Mouse (Mus musculus): ENCODE results near the gene Spock1. TPM values are rescaled to one million over a fixed set of nuclear protein-coding genes. Genes with fewer than 3 reads are reported as not detected.

Spock1 gene
- polyA plus RNA-seq, 1 experiment from 2014 or later = 48.1 TPM

DNA sequence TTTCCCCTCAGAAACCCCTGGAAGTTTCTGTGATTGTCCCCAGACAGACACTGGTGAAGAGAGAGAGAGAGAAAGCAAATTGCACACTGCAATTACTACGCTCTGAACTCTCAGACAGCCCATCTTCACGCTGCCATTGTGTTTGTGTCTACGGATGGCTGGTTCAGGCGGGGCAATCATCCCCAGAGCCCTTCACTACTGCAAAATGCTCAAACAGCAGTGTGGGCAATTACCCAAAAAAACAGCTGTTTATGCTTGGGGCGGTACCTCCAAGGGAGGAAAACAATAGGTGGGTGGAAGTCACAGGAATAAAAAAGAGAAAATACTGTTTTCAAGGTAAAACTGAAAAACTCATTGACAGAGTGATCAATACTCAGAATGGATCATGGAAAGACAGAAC is 190.0 kb downstream of the Spock1 start:
- no peaks in the 10 kb centered on the region for H3K36me3 ChIP-seq (ENCODE audit: control insufficient read depth, insufficient read depth)
- H3K4me1 ChIP-seq (replicated peaks; ENCODE audit: control insufficient read depth, insufficient read depth, low read length) = no peaks in the 10 kb centered on the region
- no peak overlapping the region for H3K4me2 ChIP-seq (ENCODE audit: low read length)
- H3K9me3 ChIP-seq (ENCODE audit: control insufficient read depth, low read length) = no peaks in the 10 kb centered on the region
- H3K4me3 ChIP-seq (replicated peaks; ENCODE audit: low read length) = no peak overlapping the region
- no peak for ATAC-seq
- H3K9ac ChIP-seq (replicated peaks; ENCODE audit: low read depth, low read length) = no peak overlapping the region
- 12% methylated on average over 5 of the region's 5 CpGs for WGBS
- no peak overlapping the region for H3K27ac ChIP-seq (ENCODE audit: low read length)
- H3K27me3 ChIP-seq (replicated peaks; ENCODE audit: control insufficient read depth, insufficient read depth, low read length) = no peaks in the 10 kb centered on the region

DNA sequence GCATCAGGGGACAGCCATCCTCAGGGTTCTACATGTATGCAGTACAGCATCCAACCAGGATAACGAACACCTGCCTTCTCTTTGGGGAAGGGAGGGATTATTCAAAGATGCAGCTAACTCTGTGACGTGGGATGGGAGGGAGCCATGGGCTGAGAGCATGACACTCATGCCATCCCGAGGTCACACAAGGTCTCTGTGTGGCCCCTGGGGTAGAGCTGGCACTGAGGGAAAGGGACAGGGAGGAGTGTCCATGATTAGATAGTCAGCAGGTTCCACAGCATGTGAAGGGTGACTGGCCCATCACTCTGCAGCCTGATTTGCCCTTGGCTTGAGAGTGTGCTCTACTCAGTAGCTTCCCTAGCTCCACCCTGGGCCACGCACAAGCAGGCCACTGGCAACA is 195.2 kb downstream of the Spock1 start:
- WGBS = 85% methylated on average over 4 of the region's 4 CpGs

DNA sequence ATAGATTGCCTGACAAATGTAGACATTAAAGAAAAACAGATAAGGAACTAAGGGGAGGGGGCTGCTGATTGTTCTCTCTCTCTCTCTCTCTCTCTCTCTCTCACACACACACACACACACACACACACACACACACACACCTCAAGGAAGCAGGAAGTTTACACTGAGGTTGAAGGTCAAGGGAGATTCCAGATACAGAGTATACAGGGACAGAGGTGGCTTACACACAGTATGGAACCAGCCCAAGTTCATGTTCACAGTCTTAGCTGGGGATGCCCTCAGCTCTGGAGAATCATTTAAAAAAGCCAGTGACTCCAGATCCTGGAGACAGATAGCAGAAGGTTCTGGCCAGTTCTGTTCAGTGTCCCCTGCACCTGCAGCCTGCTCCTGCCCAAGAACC is 199.7 kb downstream of the Spock1 start:
- ATAC-seq = no peak
- Histone ChIP-seq H3K27ac (ENCODE audit: low read length) (no peak overlapping the region), H3K4me2 (ENCODE audit: low read length) (no peak overlapping the region), H3K36me3 (ENCODE audit: control insufficient read depth, insufficient read depth) (no peaks in the 10 kb centered on the region), H3K9ac (replicated peaks; ENCODE audit: low read depth, low read length) (no peak overlapping the region), H3K4me1 (replicated peaks; ENCODE audit: control insufficient read depth, insufficient read depth, low read length) (no peaks in the 10 kb centered on the region), H3K4me3 (replicated peaks; ENCODE audit: low read length) (no peak overlapping the region), H3K27me3 (replicated peaks; ENCODE audit: control insufficient read depth, insufficient read depth, low read length) (no peaks in the 10 kb centered on the region), H3K9me3 (ENCODE audit: control insufficient read depth, low read length) (no peaks in the 10 kb centered on the region)

More for the DNA sequence above, 195.2 kb downstream of the Spock1 start:
- Histone ChIP-seq H3K27ac (ENCODE audit: low read length) (no peak overlapping the region), H3K4me3 (replicated peaks; ENCODE audit: low read length) (no peak overlapping the region), H3K36me3 (ENCODE audit: control insufficient read depth, insufficient read depth) (no peaks in the 10 kb centered on the region), H3K9me3 (ENCODE audit: control insufficient read depth, low read length) (no peaks in the 10 kb centered on the region), H3K4me2 (ENCODE audit: low read length) (no peak overlapping the region), H3K27me3 (replicated peaks; ENCODE audit: control insufficient read depth, insufficient read depth, low read length) (no peaks in the 10 kb centered on the region), H3K9ac (replicated peaks; ENCODE audit: low read depth, low read length) (no peak overlapping the region), H3K4me1 (replicated peaks; ENCODE audit: control insufficient read depth, insufficient read depth, low read length) (no peaks in the 10 kb centered on the region)
- ATAC-seq = no peak

DNA sequence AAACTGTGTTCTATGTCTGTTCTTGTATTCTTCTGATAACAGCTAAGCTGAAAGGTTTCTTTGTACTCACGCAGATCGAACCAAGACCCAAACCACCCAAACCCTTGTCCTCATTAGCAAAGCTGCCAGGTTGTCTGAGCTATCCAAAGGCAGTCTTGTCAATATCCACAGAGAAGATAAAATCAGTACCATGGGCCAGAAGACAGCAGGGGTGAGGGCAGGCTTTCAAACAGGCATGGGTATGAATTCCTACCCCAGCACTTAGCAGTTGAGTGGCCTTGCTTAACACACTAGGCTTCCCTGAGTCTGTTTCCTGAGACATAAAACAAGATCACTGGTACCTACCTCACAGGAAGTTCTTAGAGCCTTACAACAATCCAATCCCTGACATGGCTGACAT is 205.2 kb downstream of the Spock1 start:
- WGBS = 76% methylated on average over 2 of the region's 2 CpGs

DNA sequence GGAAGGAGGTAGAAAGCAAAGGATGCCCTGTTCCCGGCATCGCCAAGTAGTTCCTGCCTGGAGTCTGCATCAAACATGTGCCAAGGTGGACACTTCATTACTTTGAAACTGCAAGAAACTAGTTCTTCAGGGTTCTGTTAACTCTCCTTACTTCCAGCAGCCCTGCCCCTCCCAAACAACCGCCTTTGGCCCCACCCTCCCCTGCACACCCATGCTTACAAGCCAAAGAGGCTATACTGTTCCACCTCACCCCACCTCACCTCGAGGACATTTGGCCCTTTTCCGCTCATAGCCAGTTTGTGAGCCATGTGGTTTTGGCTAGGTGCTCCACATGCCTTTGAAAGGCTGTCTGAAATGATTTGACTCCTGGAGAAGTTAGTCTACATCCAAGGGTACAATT is 211.4 kb downstream of the Spock1 start:
- Histone ChIP-seq H3K27me3 (replicated peaks; ENCODE audit: control insufficient read depth, insufficient read depth, low read length) (no peaks in the 10 kb centered on the region), H3K4me3 (replicated peaks; ENCODE audit: low read length) (no peak overlapping the region), H3K4me1 (replicated peaks; ENCODE audit: control insufficient read depth, insufficient read depth, low read length) (0 out of 2 replicates have a peak, but pooled peaks cover 2% of the 10 kb centered on the region), H3K4me2 (ENCODE audit: low read length) (no peak overlapping the region), H3K9ac (replicated peaks; ENCODE audit: low read depth, low read length) (no peak overlapping the region), H3K36me3 (ENCODE audit: control insufficient read depth, insufficient read depth) (no peaks in the 10 kb centered on the region), H3K9me3 (ENCODE audit: control insufficient read depth, low read length) (no peaks in the 10 kb centered on the region), H3K27ac (ENCODE audit: low read length) (no peak overlapping the region)
- no peak for ATAC-seq
- 83% methylated on average over 5 of the region's 5 CpGs for WGBS

More for the DNA sequence above, 205.2 kb downstream of the Spock1 start:
- no peak overlapping the region for H3K9ac ChIP-seq (replicated peaks; ENCODE audit: low read depth, low read length)
- H3K27ac ChIP-seq (ENCODE audit: low read length) = no peak overlapping the region
- no peak overlapping the region for H3K4me3 ChIP-seq (replicated peaks; ENCODE audit: low read length)
- no peak for ATAC-seq
- no peaks in the 10 kb centered on the region for H3K27me3 ChIP-seq (replicated peaks; ENCODE audit: control insufficient read depth, insufficient read depth, low read length)
- no peaks in the 10 kb centered on the region for H3K9me3 ChIP-seq (ENCODE audit: control insufficient read depth, low read length)
- H3K36me3 ChIP-seq (ENCODE audit: control insufficient read depth, insufficient read depth) = no peaks in the 10 kb centered on the region
- H3K4me2 ChIP-seq (ENCODE audit: low read length) = no peak overlapping the region
- H3K4me1 ChIP-seq (replicated peaks; ENCODE audit: control insufficient read depth, insufficient read depth, low read length) = no peaks in the 10 kb centered on the region

DNA sequence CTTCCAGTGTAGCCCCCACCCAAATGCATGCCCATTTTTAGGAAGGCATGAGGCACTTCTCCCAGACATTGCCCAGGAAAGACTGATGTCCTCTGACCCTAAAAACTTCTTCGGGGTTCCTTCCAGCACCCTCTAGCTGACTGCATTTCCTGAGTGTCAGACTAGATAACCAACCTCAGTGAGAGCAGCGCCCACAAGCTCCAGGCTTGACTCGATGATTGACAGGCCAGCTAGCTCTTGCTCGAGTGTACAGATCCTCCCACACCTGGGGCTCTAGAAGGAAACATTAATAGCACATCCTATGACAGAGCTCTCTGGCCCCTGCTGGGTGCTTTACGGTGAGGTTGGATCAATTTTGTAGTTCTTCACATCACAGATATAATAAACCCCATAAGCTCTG is 219.2 kb downstream of the Spock1 start:
- H3K4me3 ChIP-seq (replicated peaks; ENCODE audit: low read length) = no peak overlapping the region
- H3K4me2 ChIP-seq (ENCODE audit: low read length) = no peak overlapping the region
- no peak overlapping the region for H3K9ac ChIP-seq (replicated peaks; ENCODE audit: low read depth, low read length)
- H3K27me3 ChIP-seq (replicated peaks; ENCODE audit: control insufficient read depth, insufficient read depth, low read length) = no peaks in the 10 kb centered on the region
- ATAC-seq = no peak
- no peaks in the 10 kb centered on the region for H3K4me1 ChIP-seq (replicated peaks; ENCODE audit: control insufficient read depth, insufficient read depth, low read length)
- no peaks in the 10 kb centered on the region for H3K36me3 ChIP-seq (ENCODE audit: control insufficient read depth, insufficient read depth)
- no peak overlapping the region for H3K27ac ChIP-seq (ENCODE audit: low read length)
- 89% methylated on average over 5 of the region's 5 CpGs for WGBS
- H3K9me3 ChIP-seq (ENCODE audit: control insufficient read depth, low read length) = no peaks in the 10 kb centered on the region

DNA sequence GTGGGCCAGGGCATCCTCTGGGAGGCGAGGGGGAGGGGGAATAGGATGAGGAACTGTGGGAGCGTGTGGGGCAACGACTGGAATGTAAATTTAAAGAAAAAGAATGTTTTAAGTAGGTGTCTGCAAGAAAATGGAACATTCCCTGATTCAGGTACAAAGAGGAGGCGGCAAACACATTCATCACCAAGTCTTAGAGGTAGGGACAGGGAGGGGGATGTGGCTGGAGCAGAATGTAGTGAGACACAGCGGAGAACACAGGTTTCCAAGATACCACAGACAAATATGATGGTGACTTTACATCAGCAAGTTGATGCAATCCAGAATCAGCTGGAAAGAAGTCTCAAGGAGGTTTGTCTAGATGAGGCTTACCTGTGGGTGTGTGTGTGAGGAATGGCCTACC is 221.7 kb downstream of the Spock1 start:
- Histone ChIP-seq H3K9me3 (ENCODE audit: control insufficient read depth, low read length) (no peaks in the 10 kb centered on the region), H3K27me3 (replicated peaks; ENCODE audit: control insufficient read depth, insufficient read depth, low read length) (no peaks in the 10 kb centered on the region), H3K36me3 (ENCODE audit: control insufficient read depth, insufficient read depth) (no peaks in the 10 kb centered on the region), H3K4me1 (replicated peaks; ENCODE audit: control insufficient read depth, insufficient read depth, low read length) (no peaks in the 10 kb centered on the region), H3K27ac (ENCODE audit: low read length) (no peak overlapping the region), H3K4me2 (ENCODE audit: low read length) (no peak overlapping the region), H3K4me3 (replicated peaks; ENCODE audit: low read length) (no peak overlapping the region), H3K9ac (replicated peaks; ENCODE audit: low read depth, low read length) (no peak overlapping the region)
- ATAC-seq = no peak
- 84% methylated on average over 5 of the region's 5 CpGs for WGBS

DNA sequence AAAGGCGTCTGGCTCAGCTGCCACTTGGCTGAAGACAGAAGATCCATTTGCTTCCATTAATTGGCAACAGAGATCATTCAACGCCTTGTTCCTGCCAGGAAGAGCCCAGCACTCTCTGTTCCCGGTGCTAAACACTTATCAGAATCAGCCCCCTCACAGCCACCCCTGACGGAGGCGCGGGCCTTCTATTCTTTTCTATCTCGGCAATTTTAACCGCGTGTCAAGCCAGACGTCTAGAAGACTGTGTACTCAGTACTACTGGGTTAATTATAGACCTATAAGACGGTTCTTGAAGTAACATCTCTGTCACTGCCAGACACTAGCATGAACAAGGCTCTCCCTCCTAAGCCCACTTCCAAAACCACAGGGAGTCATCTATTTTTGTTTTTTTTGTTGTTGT is 222.9 kb downstream of the Spock1 start:
- H3K27ac ChIP-seq (ENCODE audit: low read length) = no peak overlapping the region
- WGBS = 42% methylated on average over 11 of the region's 11 CpGs
- no peak for ATAC-seq

DNA sequence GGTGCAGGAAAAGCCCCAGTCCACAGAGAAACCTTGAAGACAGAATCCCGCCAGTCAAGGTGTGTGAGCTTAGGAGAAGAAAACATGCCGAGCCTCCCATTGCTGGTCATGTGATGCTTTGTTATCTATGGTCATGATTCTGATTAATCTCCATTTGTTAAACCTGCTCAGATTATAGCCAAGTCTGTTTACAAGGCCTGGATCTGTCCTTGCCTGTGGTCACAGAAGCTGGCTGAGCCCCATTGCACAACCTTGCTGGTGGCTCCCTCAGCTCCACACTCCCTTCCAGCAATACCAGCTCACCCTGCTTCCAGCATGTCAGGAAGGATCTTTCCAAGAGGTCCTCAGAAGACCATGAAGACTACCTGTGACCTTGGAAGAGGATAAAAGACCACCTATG is 228.5 kb downstream of the Spock1 start:
- Histone ChIP-seq H3K9me3 (ENCODE audit: control insufficient read depth, low read length) (no peaks in the 10 kb centered on the region), H3K27me3 (replicated peaks; ENCODE audit: control insufficient read depth, insufficient read depth, low read length) (no peaks in the 10 kb centered on the region), H3K4me1 (replicated peaks; ENCODE audit: control insufficient read depth, insufficient read depth, low read length) (peaks cover 4% of the 10 kb centered on the region; the same call in 1 of the 2 replicates), H3K9ac (replicated peaks; ENCODE audit: low read depth, low read length) (no peak overlapping the region), H3K4me2 (ENCODE audit: low read length) (no peak overlapping the region), H3K27ac (ENCODE audit: low read length) (no peak overlapping the region), H3K36me3 (ENCODE audit: control insufficient read depth, insufficient read depth) (no peaks in the 10 kb centered on the region), H3K4me3 (replicated peaks; ENCODE audit: low read length) (no peak overlapping the region)
- WGBS = 82% methylated on average over 2 of the region's 2 CpGs
- no peak for ATAC-seq

More for the DNA sequence above, 222.9 kb downstream of the Spock1 start:
- H3K4me2 ChIP-seq (ENCODE audit: low read length) = no peak overlapping the region
- no peaks in the 10 kb centered on the region for H3K27me3 ChIP-seq (replicated peaks; ENCODE audit: control insufficient read depth, insufficient read depth, low read length)
- H3K36me3 ChIP-seq (ENCODE audit: control insufficient read depth, insufficient read depth) = no peaks in the 10 kb centered on the region
- no peaks in the 10 kb centered on the region for H3K4me1 ChIP-seq (replicated peaks; ENCODE audit: control insufficient read depth, insufficient read depth, low read length)
- no peak overlapping the region for H3K9ac ChIP-seq (replicated peaks; ENCODE audit: low read depth, low read length)
- no peak overlapping the region for H3K4me3 ChIP-seq (replicated peaks; ENCODE audit: low read length)
- no peaks in the 10 kb centered on the region for H3K9me3 ChIP-seq (ENCODE audit: control insufficient read depth, low read length)

DNA sequence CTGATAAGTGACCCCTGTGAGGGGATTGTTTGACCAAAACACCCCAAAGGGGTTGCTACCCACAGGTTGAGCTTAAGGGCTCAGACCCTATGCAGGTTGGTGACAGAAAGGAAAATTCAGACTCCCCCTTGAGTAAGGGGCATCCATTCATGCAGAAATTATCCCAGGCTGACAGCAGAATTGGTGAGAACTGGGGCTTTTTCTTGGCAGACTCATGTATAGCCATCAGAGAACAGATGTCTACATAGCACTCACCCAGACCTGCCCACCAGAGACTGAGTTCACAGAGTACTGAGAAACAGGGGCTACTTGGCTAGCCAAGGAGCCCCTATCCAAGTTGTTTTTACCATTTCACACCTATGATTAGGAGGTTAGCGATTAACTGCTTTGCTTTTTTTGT is 231.3 kb downstream of the Spock1 start:
- H3K27ac ChIP-seq (ENCODE audit: low read length) = no peak overlapping the region
- WGBS = 65% methylated on average over 1 of the region's 1 CpGs

More for the DNA sequence above, 231.3 kb downstream of the Spock1 start:
- no peaks in the 10 kb centered on the region for H3K36me3 ChIP-seq (ENCODE audit: control insufficient read depth, insufficient read depth)
- H3K4me3 ChIP-seq (replicated peaks; ENCODE audit: low read length) = no peak overlapping the region
- no peak overlapping the region for H3K4me2 ChIP-seq (ENCODE audit: low read length)
- ATAC-seq = no peak
- no peaks in the 10 kb centered on the region for H3K9me3 ChIP-seq (ENCODE audit: control insufficient read depth, low read length)
- no peaks in the 10 kb centered on the region for H3K27me3 ChIP-seq (replicated peaks; ENCODE audit: control insufficient read depth, insufficient read depth, low read length)
- peaks cover 4% of the 10 kb centered on the region; the same call in 1 of the 2 replicates for H3K4me1 ChIP-seq (replicated peaks; ENCODE audit: control insufficient read depth, insufficient read depth, low read length)
- H3K9ac ChIP-seq (replicated peaks; ENCODE audit: low read depth, low read length) = no peak overlapping the region
